Mouse (Mus musculus): Measurements from ENCODE around the gene Cubn. TPM values are rescaled to one million over a fixed set of nuclear protein-coding genes. Genes with fewer than 3 reads are reported as not detected.

Cubn gene
- polyA plus RNA-seq, 1 experiment from 2014 or later, result 8.5 TPM

DNA sequence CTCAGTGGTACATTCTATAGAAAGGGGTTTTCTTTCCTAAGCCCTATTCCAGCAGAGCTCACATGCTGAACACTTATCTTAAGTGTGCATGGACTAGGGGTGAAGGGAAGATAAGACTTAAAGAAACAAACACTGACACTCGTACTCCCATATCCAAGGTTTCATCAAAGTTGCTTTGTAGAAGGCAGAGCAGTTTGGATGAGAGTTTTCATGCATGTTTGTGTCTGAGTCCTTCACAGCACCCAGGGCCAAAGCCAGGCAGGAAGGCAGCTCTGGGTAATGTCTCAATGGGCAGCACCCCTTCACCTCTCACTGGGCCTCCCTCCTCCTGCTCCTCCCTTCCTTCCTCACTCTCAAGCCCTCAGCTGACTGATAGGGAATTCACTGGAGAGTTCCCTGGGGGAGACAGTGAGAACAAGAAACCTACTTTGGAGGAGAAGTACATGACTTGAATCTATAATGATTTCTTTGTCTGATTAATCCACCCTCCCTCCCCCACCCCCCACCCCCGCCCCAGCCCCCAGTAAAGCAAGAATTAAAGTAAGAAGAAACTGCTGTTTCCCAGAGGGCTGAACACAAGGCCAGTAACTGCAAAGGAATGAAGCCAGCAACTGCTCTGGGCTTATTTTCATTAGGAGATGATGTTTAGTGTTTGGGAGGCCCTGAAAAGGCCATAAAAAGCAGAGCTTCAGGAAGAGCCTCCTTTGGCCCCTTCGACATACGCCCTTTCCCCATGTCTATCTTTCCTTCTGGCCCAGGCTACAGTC is 106.7 kb downstream of the Cubn start:
- WGBS, result 53% methylated on average over 4 of the region's 4 CpGs
- Histone ChIP-seq H3K4me2 (ENCODE audit: low read depth, low read length) (no peak overlapping the region), H3K36me3 (ENCODE audit: control insufficient read depth, insufficient read depth, low read length) (no peaks in the 10 kb centered on the region), H3K9ac (ENCODE audit: low read depth, low read length) (no peak overlapping the region), H3K9me3 (ENCODE audit: control insufficient read depth, low read length) (no peaks in the 10 kb centered on the region), H3K27me3 (replicated peaks; ENCODE audit: control insufficient read depth, insufficient read depth, low read length) (no peaks in the 10 kb centered on the region), H3K4me1 (ENCODE audit: control insufficient read depth, insufficient read depth, low read length) (peaks cover 10% of the 10 kb centered on the region; the same call in 1 of the 2 replicates), H3K27ac (ENCODE audit: low read length) (peak overlapping the region; percentile 38; the same call in 1 of the 2 replicates), H3K4me3 (ENCODE audit: low read length) (no peak overlapping the region)
- peak; percentile 89 for ATAC-seq

DNA sequence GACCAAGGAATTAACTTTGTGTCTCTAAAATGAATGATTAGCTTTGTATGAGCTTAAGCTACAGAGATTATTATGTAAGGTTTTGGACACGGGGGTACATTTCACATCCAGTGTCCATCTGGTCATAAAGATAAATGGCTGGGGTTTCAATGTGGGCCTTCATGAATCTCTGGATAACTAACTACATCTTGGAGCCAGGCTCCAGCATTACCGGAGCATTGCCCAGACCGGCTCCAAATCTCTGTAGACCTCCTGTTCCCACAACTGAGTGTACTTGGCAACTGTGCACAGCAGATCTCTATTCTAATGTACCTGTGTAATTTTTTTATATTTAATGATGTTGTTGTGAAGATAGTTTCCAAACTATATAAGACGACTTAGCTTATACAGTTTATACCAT is 115.4 kb downstream of the Cubn start:
- Histone ChIP-seq H3K9ac (ENCODE audit: low read depth, low read length) (no peak overlapping the region), H3K27me3 (replicated peaks; ENCODE audit: control insufficient read depth, insufficient read depth, low read length) (no peaks in the 10 kb centered on the region), H3K9me3 (ENCODE audit: control insufficient read depth, low read length) (no peaks in the 10 kb centered on the region), H3K4me2 (ENCODE audit: low read depth, low read length) (no peak overlapping the region), H3K27ac (ENCODE audit: low read length) (no peak overlapping the region), H3K4me1 (ENCODE audit: control insufficient read depth, insufficient read depth, low read length) (peaks cover 12% of the 10 kb centered on the region), H3K4me3 (ENCODE audit: low read length) (no peak overlapping the region), H3K36me3 (ENCODE audit: control insufficient read depth, insufficient read depth, low read length) (no peaks in the 10 kb centered on the region)
- WGBS, result 82% methylated on average over 4 of the region's 4 CpGs
- no peak for ATAC-seq

DNA sequence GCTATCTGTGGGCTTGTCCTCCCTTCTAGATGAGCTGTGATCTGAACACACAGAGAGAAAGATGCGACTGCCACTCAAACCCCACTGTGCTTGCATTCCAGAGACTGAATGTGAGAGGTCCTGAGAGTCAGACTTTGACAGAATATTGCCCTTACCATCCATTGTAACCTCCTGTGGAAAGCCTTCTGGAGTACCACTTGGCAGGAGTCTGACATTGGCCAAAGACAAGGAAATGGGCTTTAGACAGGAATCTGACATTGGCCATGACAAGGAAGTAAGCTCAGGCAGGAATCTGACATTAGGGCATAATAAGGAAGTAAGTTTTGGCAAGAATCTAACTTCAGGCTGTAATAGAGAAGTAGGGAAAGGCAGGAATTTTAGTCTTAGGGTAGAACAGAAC is 118.3 kb downstream of the Cubn start:
- Histone ChIP-seq H3K4me1 (ENCODE audit: control insufficient read depth, insufficient read depth, low read length) (peaks cover 12% of the 10 kb centered on the region), H3K9me3 (ENCODE audit: control insufficient read depth, low read length) (no peaks in the 10 kb centered on the region), H3K4me3 (ENCODE audit: low read length) (no peak overlapping the region), H3K36me3 (ENCODE audit: control insufficient read depth, insufficient read depth, low read length) (no peaks in the 10 kb centered on the region), H3K27ac (ENCODE audit: low read length) (peak overlapping the region; percentile 9; the same call in 1 of the 2 replicates), H3K4me2 (ENCODE audit: low read depth, low read length) (no peak overlapping the region), H3K27me3 (replicated peaks; ENCODE audit: control insufficient read depth, insufficient read depth, low read length) (no peaks in the 10 kb centered on the region), H3K9ac (ENCODE audit: low read depth, low read length) (no peak overlapping the region)
- 65% methylated on average over 1 of the region's 1 CpGs for WGBS
- no peak for ATAC-seq

DNA sequence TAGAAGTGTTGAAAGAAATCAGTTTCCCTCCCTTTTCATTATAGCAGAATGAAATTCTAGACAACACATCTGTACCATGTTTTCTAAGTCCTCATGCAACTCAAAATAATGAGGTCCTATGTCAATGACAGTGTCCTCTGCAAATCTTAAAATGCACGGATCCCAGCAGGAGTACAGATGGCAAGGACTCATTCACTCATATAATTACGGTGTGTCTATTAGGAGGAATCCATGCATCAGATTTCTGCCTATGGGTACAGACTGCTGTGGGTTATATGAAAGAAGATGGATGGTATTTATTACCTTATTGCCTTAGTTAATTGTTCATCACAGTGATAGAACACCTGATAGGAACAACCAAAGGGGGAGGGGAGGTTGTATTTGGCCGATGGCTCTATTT is 118.8 kb downstream of the Cubn start:
- Histone ChIP-seq H3K4me3 (ENCODE audit: low read length) (no peak overlapping the region), H3K4me2 (ENCODE audit: low read depth, low read length) (no peak overlapping the region), H3K4me1 (ENCODE audit: control insufficient read depth, insufficient read depth, low read length) (peaks cover 12% of the 10 kb centered on the region), H3K9me3 (ENCODE audit: control insufficient read depth, low read length) (no peaks in the 10 kb centered on the region), H3K27ac (ENCODE audit: low read length) (peak overlapping the region; percentile 54), H3K27me3 (replicated peaks; ENCODE audit: control insufficient read depth, insufficient read depth, low read length) (no peaks in the 10 kb centered on the region), H3K36me3 (ENCODE audit: control insufficient read depth, insufficient read depth, low read length) (no peaks in the 10 kb centered on the region), H3K9ac (ENCODE audit: low read depth, low read length) (no peak overlapping the region)
- 35% methylated on average over 3 of the region's 3 CpGs for WGBS
- ATAC-seq, result peak; percentile 40

DNA sequence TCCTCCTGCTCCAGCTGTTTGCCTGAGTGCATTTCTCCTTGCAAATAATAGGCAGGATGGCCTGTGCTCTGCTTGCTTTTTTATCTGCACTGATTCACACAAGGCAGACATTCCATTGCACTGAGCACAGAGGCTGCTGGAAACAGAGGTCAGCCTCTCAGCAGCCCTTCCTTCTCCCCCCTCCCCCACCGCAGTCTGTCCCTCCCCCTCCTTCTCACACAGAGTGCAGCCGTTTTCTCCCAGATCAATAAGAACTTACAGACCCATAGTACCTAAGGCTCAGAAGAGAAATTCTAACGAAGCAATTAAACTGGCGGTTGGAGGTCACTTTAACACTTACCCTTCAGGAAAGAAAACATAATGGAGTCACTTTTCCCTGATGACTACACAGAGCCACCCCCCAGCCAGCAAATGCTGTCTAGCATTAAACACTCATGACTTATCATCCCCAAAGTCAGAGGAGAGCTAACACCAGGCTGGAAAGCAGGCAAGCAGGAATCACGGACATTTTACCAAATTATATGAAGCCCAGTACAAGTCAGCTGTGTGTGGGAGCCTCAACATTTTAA is 119.3 kb downstream of the Cubn start:
- ATAC-seq, result peak; percentile 94
- Histone ChIP-seq H3K4me3 (ENCODE audit: low read length) (no peak overlapping the region), H3K4me2 (ENCODE audit: low read depth, low read length) (no peak overlapping the region), H3K9me3 (ENCODE audit: control insufficient read depth, low read length) (no peaks in the 10 kb centered on the region), H3K9ac (ENCODE audit: low read depth, low read length) (no peak overlapping the region), H3K36me3 (ENCODE audit: control insufficient read depth, insufficient read depth, low read length) (no peaks in the 10 kb centered on the region), H3K27me3 (replicated peaks; ENCODE audit: control insufficient read depth, insufficient read depth, low read length) (no peaks in the 10 kb centered on the region), H3K4me1 (ENCODE audit: control insufficient read depth, insufficient read depth, low read length) (peaks cover 12% of the 10 kb centered on the region), H3K27ac (ENCODE audit: low read length) (peak overlapping the region; percentile 54)
- WGBS, result 8% methylated on average over 5 of the region's 5 CpGs

DNA sequence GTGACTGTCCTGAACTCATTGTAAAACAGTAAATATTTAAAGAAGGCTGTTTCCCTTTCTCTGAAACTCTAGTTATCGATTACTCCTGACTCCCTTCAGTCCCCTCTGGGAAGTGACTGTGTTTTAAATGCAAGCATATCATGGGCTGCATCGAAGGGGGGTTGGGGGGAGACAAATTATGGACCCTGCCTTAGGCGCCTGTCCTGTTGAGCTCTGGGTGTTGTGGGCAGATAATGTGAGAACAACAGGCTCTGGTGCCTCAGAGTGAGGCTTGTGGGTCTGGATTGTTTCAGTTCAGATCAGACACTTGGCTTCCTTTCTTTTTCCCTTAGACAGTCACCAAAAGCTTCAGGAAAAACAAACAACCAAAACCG is 119.8 kb downstream of the Cubn start:
- no peaks in the 10 kb centered on the region for H3K27me3 ChIP-seq (replicated peaks; ENCODE audit: control insufficient read depth, insufficient read depth, low read length)
- H3K4me3 ChIP-seq (ENCODE audit: low read length), result no peak overlapping the region
- peaks cover 12% of the 10 kb centered on the region for H3K4me1 ChIP-seq (ENCODE audit: control insufficient read depth, insufficient read depth, low read length)
- WGBS, result 6% methylated on average over 4 of the region's 4 CpGs
- H3K9me3 ChIP-seq (ENCODE audit: control insufficient read depth, low read length), result no peaks in the 10 kb centered on the region
- no peaks in the 10 kb centered on the region for H3K36me3 ChIP-seq (ENCODE audit: control insufficient read depth, insufficient read depth, low read length)
- peak overlapping the region; percentile 80 for H3K27ac ChIP-seq (ENCODE audit: low read length)
- ATAC-seq, result peak; percentile 81
- H3K4me2 ChIP-seq (ENCODE audit: low read depth, low read length), result no peak overlapping the region
- H3K9ac ChIP-seq (ENCODE audit: low read depth, low read length), result 0 out of 2 replicates have a peak overlapping the region, but pooled peaks have one; percentile 37

DNA sequence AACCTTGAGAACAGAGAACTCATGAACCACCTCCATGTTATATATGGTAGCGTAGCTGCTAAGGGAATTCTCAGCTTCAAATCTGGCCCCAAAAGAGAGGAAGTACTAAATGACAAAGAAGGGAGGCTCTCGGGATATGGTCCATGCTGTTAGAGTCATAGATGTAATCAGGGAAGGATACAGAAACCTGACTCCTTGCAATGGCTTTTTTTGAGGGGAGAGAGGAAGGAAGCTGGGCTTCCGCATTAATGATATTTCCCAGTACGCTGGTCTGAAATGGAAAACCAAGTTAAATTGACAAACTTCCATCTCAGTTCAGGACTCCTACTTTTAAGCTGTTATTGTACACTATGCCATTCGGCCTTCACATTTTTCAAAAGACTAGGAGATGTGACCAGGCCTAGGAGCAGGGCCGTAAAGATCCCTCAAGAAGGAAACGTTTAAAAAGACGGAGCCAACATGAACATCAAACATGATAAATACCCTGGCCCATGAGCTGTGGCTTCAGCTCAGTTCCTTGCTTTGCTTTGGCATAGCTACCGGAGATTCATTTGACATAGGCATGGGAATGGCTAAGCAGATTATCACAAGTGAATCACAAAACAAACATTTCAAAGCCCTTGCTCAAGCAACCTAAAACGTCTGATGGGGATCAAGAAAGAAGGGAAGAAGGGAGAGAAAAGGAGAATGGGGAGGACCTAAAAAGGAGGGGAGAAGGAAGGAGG is 120.4 kb downstream of the Cubn start:
- Histone ChIP-seq H3K36me3 (ENCODE audit: control insufficient read depth, insufficient read depth, low read length) (no peaks in the 10 kb centered on the region), H3K9me3 (ENCODE audit: control insufficient read depth, low read length) (no peaks in the 10 kb centered on the region), H3K27ac (ENCODE audit: low read length) (peak overlapping the region; percentile 80), H3K9ac (ENCODE audit: low read depth, low read length) (no peak overlapping the region), H3K27me3 (replicated peaks; ENCODE audit: control insufficient read depth, insufficient read depth, low read length) (no peaks in the 10 kb centered on the region), H3K4me3 (ENCODE audit: low read length) (no peak overlapping the region), H3K4me2 (ENCODE audit: low read depth, low read length) (no peak overlapping the region), H3K4me1 (ENCODE audit: control insufficient read depth, insufficient read depth, low read length) (peaks cover 12% of the 10 kb centered on the region)
- 51% methylated on average over 10 of the region's 10 CpGs for WGBS
- no peak for ATAC-seq

DNA sequence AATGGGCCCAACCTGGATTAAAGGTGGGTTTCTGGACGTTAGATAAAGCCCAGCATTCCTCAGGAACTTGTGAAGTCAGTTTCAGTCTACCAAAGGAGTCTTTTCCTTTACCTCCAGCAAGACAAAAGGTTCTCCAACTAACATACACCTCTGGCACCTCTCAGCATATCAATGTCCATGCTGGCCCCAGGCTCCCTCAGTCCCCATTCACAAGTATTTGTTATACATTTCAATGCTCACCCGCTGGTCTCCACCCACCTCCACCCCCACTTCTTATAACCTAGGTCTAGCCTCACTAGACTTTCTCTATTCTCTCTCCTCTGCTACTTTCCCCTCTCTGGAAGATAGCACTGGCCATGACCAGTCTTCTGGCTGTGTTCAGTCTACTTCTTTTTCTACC is 121.1 kb downstream of the Cubn start:
- ATAC-seq, result no peak
- H3K4me2 ChIP-seq (ENCODE audit: low read depth, low read length), result no peak overlapping the region
- peaks cover 12% of the 10 kb centered on the region for H3K4me1 ChIP-seq (ENCODE audit: control insufficient read depth, insufficient read depth, low read length)
- no peak overlapping the region for H3K4me3 ChIP-seq (ENCODE audit: low read length)
- H3K36me3 ChIP-seq (ENCODE audit: control insufficient read depth, insufficient read depth, low read length), result no peaks in the 10 kb centered on the region
- no peak overlapping the region for H3K9ac ChIP-seq (ENCODE audit: low read depth, low read length)
- WGBS, result 67% methylated on average over 2 of the region's 2 CpGs
- H3K9me3 ChIP-seq (ENCODE audit: control insufficient read depth, low read length), result no peaks in the 10 kb centered on the region
- H3K27ac ChIP-seq (ENCODE audit: low read length), result no peak overlapping the region
- no peaks in the 10 kb centered on the region for H3K27me3 ChIP-seq (replicated peaks; ENCODE audit: control insufficient read depth, insufficient read depth, low read length)

DNA sequence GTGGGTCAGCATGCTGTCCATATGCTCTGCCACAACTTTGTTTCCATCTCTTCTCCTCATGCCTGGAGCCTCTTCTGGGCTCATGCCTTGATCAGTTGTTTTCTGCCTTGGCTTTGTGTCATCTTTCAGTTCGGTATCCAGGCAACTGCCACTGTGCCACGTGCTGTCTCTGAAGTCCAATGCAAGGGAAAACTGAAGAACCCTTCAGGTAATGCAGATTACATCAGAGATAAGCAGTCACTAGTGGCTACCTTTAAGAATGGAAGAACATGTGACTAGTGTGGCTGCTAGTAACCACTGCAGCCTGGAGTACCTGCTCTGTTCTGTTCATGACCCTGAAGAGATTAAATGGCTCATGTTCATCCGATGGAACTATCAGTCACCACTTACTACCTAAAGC is 123.1 kb downstream of the Cubn start:
- WGBS, result 81% methylated on average over 3 of the region's 3 CpGs
- Histone ChIP-seq H3K4me2 (ENCODE audit: low read depth, low read length) (no peak overlapping the region), H3K36me3 (ENCODE audit: control insufficient read depth, insufficient read depth, low read length) (no peaks in the 10 kb centered on the region), H3K27me3 (replicated peaks; ENCODE audit: control insufficient read depth, insufficient read depth, low read length) (no peaks in the 10 kb centered on the region), H3K9ac (ENCODE audit: low read depth, low read length) (no peak overlapping the region), H3K4me1 (ENCODE audit: control insufficient read depth, insufficient read depth, low read length) (peaks cover 12% of the 10 kb centered on the region), H3K4me3 (ENCODE audit: low read length) (no peak overlapping the region), H3K9me3 (ENCODE audit: control insufficient read depth, low read length) (no peaks in the 10 kb centered on the region), H3K27ac (ENCODE audit: low read length) (no peak overlapping the region)
- ATAC-seq, result no peak

Measured in intestine, embryonic 16.5 days (tissue).